Mouse (Mus musculus) lung, postnatal 10 days (tissue): Measurements from ENCODE around the gene Gm13769.
"Not testable (repeated sequence)": the region's sequence is repeated elsewhere in the genome, so short reads cannot be mapped to it uniquely, and the experiment has no call there.

ENCODE experiments used
- DNase-seq: peaks from one replicate; pipeline ENCODE4 v3.0.0; 2021

The Gm13769 gene

GRCm38 (mm10) chr2:90321900-90322299 lies at the start of gene Gm13769:
Gene Gm13769 (plus strand): TSS chr2:90322200.
- DNase-seq = not testable (repeated sequence)

- DNase-seq = no peak
These were observed 29.3 kb upstream of the Gm13769 start, which contains the start of gene Olfr1272 for GRCm38 (mm10) chr2:90292741-90293140. Gene Olfr1272 (minus strand): TSS chr2:90292841.

GRCm38 (mm10) chr2:90346694-90347093 lies 24.7 kb downstream of the Gm13769 start:
- DNase-seq = not testable (repeated sequence)

- DNase-seq = not testable (repeated sequence)
These were observed 29.0 kb downstream of the Gm13769 start for GRCm38 (mm10) chr2:90351047-90351446.

- DNase-seq = not testable (repeated sequence)
These were observed 29.5 kb downstream of the Gm13769 start for GRCm38 (mm10) chr2:90351540-90351939.

- not testable (repeated sequence) for DNase-seq
These were observed 37.2 kb downstream of the Gm13769 start for GRCm38 (mm10) chr2:90359229-90359628.

- DNase-seq = not testable (repeated sequence)
These were observed 38.2 kb downstream of the Gm13769 start for GRCm38 (mm10) chr2:90360199-90360598.
